Mouse (Mus musculus) monocyte, adult 2 months (primary cell): ENCODE measurements around the gene Tagln2.

Experiments used
- DNase-seq, 2 experiments: peaks; one replicate each; pipeline ENCODE4 v3.0.0; 2022; ENCODE audit warnings: low spot score in 2 of 2, low read depth in 1 of 2

Gene Tagln2

GRCm38 (mm10) chr1:172481111-172481510, 18.7 kb upstream of the Tagln2 start:
- DNase-seq = no peak

- DNase-seq = peak in 1 of 2 experiments; percentile 48
These were observed 18.1 kb upstream of the Tagln2 start, which contains the start of gene Igsf9 for GRCm38 (mm10) chr1:172481540-172482280. Igsf9 (plus strand) TSS chr1:172481788.

GRCm38 (mm10) chr1:172482518-172483360, 17.1 kb upstream of the Tagln2 start:
- DNase-seq = no peak

- no peak for DNase-seq
These were observed 16.5 kb upstream of the Tagln2 start for GRCm38 (mm10) chr1:172483361-172483660.

- DNase-seq = no peak
These were observed 15.6 kb upstream of the Tagln2 start for GRCm38 (mm10) chr1:172484236-172484635.

- DNase-seq = no peak
These were observed 15.2 kb upstream of the Tagln2 start for GRCm38 (mm10) chr1:172484671-172485070.

GRCm38 (mm10) chr1:172485821-172486220, 14.0 kb upstream of the Tagln2 start:
- no peak for DNase-seq

GRCm38 (mm10) chr1:172486236-172486635, 13.6 kb upstream of the Tagln2 start:
- DNase-seq = no peak

- no peak for DNase-seq
These were observed 13.2 kb upstream of the Tagln2 start for GRCm38 (mm10) chr1:172486651-172487050.

- DNase-seq = no peak
These were observed 12.0 kb upstream of the Tagln2 start for GRCm38 (mm10) chr1:172487859-172488258.

- DNase-seq = no peak
These were observed 11.0 kb upstream of the Tagln2 start for GRCm38 (mm10) chr1:172488831-172489230.

GRCm38 (mm10) chr1:172489585-172490250, 10.1 kb upstream of the Tagln2 start:
- no peak for DNase-seq

- DNase-seq = peak in 1 of 2 experiments; percentile 82
These were observed 9.6 kb upstream of the Tagln2 start for GRCm38 (mm10) chr1:172490261-172490661.

- DNase-seq = no peak
These were observed 7.8 kb upstream of the Tagln2 start for GRCm38 (mm10) chr1:172492047-172492446.

GRCm38 (mm10) chr1:172493516-172493915, 6.3 kb upstream of the Tagln2 start:
- DNase-seq = no peak

- DNase-seq = no peak
These were observed 3.8 kb upstream of the Tagln2 start for GRCm38 (mm10) chr1:172496030-172496429.

GRCm38 (mm10) chr1:172497428-172497827, 2.4 kb upstream of the Tagln2 start:
- DNase-seq = no peak

- DNase-seq = peak; percentile 42 to 65
These were observed 864 bp downstream of the Tagln2 start for GRCm38 (mm10) chr1:172500451-172501370.

- DNase-seq = peak; percentile 84 to 86
These were observed 1.7 kb downstream of the Tagln2 start for GRCm38 (mm10) chr1:172501371-172502144.
